Mouse (Mus musculus): ENCODE results near the gene Rragd.

Rragd gene

DNA sequence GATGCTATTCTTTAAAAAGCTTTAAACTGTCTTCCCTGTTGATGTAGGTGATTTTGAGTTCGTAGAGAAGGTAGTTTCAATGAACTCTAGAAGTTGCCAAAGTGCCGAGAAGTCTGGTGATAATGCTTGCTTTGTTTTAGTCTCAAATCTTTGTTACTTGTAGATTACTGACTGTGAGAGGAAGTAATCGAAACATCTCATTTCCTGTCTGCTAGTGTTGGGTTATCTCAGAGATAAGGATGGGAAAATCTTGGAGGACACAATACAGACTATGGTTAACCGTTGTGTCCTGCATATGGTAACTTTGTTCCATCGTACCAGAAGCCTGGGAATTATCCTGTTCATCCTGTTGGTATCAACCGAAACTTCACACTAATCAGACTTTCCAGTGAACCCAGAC lies 50.7 kb downstream of the Rragd start:
- no peak for DNase-seq (ENCODE audit: low read depth, low spot score)

DNA sequence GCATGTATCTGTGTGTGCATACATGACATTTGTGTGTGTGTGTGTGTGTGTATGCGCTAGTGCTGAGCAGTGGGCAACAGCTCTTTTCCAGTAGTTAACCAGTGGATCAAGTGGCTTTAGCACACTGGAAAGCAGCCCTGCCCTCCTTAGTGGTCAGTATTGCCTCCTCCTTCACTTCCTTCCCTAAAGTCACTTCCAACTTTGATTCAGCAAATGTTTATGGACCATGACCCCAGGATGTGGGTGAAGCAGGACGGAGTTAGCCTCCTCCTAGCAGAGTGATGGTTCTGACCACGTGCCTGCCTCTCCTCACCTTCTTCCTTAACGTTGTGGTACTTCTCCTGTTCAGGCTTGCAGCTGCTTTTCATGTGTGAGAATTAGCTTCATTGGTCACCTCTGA lies 57.0 kb downstream of the Rragd start:
- DNase-seq (ENCODE audit: low read depth, low spot score), result no peak

DNA sequence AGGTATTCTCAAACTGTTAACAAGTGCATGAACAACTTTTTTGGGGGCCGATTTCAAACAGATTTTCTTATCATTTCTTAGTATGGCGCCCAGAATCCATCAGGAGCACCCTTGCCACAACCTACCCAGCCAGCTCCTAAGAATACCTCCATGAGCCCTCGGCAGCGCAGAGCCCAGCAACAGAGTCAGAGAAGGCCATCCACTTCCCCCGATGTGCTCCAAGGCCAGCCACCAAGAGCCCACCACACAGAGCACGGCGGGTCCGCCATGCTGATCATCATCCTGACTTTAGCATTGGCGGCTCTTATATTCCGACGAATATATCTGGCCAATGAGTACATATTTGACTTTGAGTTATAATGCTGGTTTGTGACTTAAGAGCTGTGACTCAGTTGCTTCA lies 66.8 kb downstream of the Rragd start:
- DNase-seq (ENCODE audit: low read depth, low spot score), result no peak

DNA sequence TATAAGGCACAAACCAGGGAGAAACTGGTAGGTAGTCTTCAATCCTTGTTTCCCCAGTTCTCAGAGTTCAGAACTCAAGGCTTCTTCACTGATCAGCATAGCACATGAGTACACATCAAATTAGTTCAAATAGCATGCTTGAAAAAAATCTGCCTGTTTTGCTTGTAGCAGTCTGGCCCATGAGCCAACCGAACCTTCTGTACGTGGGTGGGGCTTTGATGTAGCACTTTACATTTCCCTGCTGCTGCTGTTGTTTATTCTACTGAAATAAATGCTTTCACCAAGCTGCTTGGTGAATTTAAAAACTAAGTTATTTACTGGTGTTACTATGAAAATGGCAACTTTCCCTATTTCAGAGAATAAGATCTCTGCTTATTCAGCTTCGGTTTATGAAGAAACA lies 69.2 kb downstream of the Rragd start:
- DNase-seq (ENCODE audit: low read depth, low spot score), result no peak

DNA sequence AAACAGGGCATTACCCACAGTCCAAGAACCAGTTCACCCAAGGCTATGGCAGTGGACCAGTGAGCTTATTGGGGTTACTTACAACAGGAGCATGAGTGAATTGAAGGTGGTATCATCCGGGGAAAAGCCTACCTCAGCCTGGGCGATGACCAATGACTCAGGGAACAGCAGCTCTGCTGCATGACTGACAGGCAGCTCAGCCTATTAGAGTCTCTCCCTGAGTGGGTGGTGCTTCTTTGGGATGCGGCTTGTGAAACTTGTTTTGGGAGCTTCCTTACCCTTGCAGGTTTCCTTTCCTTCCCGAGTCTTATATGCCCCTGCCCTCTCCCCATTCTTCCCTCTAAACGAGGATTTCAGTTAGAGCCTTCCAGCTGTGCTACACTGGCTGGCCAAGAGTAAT lies 69.8 kb downstream of the Rragd start:
- DNase-seq (ENCODE audit: low read depth, low spot score), result no peak

DNA sequence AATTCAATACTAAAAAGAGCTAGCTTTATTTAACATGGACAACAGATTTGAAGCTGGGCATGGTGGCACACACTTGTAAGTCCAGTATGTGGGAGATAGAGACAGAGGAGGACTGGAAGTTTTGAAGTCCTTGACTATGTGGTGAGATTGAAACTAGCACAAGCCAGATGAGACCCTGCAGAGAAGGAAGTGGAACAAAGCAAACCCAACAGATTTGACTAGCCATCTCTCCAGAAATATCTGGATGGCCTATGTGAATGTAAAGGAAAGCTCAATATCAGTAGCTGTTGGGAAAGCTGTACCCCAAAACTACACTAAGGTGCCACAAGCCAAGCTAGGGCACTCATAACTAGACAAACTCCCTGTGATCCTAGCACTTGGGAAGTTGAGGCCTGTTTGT lies 71.6 kb downstream of the Rragd start:
- no peak for DNase-seq (ENCODE audit: low read depth, low spot score)

DNA sequence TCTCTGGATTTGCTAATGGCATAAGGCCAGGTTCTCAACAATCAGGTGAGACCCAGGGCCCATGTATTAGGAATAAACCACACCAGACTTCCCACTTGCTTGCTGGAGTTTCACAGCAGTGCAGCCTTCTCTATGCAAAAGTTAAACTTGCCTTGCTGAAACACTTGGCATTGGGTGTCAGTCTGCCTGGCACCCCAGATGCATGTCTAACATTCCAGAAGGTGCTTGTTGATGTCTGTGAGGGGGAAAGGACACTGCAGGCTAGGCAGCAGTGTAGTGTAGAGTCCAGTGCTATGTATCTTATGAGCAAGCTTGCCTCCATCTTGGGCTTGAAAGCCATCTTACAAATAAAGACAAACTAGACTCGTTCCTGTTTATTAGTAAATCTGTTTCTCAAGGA lies 73.5 kb downstream of the Rragd start:
- no peak for DNase-seq (ENCODE audit: low read depth, low spot score)

DNA sequence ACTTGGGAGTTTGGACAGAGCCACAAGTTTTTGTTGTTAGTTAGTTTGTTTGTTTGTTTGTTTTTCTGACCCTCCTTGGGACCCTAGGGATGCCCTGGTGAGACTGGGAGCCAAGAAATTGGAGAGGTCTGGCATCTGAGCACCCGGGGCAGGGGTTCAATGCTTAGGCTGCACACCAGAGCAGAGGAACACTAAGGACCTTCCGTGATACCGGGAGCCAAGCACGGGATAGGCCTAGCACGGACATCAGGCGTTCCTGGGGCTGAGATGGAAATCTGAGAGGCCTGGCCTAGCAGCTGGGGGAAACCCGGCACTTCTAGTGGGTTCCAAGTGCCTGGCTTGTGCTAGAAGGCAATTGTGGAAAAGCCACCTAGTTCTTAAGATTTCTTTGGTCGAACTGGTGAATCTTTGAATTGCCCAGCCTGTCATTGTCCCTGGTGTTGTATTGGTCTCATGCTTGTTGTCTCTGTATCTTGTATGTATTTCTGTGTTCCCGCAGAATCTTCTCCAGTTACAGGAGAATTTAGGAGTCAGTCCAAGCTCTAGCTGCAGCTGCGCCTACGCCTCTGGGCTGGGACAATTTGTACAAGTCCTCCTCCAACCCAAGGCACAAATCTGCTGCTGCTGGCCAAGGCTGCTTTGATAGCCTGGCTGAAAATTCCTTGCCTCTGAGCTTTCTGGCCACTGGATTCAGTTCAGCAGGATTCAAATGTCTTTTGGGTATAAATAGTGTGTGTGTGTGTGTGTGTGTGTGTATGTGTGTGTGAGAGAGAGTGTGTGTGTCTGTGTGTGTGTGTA lies 75.3 kb downstream of the Rragd start:
- no peak for DNase-seq (ENCODE audit: low read depth, low spot score)

DNA sequence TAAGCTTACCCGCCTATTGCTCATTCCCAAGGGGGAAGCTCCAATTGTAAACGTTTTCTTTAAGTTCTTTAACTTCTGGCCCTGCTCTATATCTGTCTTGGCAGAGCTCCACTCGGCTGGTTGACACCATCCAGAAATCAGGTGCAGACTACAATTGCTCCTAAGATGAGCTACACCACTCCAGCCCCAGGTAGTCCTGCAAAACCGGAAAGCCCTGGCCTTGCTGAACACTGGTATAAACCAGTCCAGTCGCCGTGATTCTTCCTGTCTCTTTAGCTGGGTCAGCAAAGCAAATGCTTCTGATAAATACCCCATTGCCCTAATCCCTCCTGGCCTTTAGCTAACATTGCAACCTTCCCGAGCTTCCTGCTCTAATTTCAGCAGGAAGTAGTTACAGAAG lies 78.3 kb downstream of the Rragd start:
- DNase-seq (ENCODE audit: low read depth, low spot score), result no peak

DNA sequence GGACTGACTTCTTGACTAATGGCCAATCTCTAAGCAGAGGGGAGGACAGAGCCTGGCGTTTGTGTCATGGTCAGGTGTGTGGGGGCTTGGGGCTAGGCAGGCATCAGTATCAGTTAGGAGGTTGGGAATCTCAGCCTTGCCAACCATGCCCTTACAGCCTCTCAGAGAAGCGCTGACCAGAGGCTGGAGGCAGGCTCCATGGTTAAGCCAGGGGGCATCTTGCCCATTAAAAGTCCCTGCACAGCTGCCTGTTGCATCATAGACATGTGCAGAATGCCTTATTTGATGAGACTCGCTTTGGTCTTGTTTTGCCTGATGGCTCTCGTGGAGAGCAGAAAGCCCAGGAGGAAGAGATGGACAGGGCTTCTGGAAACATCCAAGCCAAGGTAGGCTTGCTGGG lies 80.1 kb downstream of the Rragd start, which contains the start of gene Gabrr2:
Gabrr2 (plus strand) TSS at position 19 of the 400 bp plus-strand sequence.
- no peak for DNase-seq (ENCODE audit: low read depth, low spot score)

DNA sequence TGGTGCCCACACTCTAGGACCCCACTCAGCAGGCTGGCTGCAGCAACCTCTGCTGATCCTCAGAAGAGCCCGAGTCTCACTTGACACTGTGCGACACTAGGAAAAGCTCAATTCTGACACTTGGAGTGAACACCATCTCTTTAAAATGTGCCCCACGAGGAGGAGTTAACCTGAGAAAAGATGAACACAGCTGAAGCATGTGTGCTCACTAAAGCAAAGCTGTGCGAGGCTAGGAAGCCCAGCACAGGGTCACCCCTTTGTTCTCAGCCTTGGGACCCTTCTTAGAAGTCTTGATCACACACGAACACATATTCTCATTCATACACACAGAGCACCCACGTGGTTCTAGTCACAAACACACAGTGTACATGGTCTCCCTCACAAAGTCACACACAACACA lies 82.1 kb downstream of the Rragd start:
- no peak for DNase-seq (ENCODE audit: low read depth, low spot score)

DNA sequence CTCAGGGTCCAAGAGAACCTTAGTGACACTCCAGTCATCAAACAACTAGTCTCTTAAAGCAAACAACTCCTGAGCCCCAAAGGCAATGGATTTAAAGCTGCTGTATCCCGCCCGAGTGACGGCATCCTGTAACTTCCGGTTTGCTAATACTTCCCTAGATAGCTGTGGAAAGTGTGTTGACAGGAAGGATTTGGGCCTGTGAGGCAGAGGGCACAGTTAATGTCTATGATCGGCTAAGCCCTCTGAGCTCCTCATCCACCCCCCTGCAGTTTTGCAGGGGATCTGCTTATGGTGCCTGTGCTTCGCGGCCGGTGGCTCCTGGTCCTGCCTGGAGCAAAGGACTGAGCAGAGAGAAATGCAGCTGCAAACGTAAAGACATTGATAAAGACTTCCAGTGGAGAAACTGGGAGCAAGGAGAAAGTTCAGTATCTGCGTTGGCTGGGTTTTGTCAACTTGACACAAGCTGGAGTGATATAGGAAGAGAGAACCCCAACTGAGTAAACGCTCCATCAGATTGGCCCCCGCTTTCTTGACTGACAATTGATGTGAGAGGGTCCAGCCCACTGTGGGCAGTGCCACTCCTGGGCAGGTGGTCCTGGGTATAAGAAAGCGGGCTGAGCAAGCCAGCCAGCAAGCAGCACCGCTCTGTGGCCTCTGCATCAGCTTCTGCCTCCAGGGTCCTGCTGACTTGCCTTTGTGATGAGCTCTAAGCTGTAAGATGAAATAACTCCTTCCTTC lies 83.6 kb downstream of the Rragd start:
- DNase-seq (ENCODE audit: low read depth, low spot score), result no peak

DNA sequence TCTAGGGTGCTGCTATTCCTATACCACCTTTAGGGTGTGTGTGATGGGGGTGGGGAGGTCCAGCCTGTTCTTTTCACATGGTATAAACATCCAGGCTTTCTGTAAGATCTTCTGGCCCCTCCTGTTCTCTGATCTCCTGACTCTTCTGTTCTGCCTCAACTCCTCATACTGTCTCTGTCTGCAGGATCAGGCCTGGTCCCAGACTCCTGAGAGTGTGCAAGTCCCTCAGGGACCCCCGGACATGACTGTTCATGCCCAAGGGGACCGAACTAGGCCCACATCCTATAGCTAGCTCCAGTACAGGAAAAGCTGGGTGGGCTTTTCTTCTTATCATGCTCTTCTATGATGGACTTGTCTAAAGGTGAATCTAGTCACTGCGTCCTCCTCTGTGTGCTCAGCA lies 84.5 kb downstream of the Rragd start:
- no peak for DNase-seq (ENCODE audit: low read depth, low spot score)

DNA sequence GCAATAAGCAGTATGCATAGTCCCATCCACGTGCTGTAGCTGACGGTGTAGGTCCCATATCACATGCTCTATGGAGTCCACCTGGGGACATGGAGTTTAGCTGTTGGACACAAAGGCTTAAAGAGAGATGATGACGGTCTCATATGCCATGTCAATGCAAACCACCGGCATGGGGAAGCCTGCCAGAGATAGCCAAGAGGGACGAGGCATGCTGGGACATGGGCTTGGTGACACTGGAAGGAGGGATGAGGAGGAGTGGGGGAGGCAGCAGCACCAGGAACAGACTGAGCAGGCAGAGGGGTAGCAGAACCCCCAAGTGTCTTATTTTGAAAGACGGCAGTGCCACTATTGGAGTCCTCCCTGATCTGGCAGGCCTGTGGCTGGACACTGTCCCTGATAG lies 85.0 kb downstream of the Rragd start:
- no peak for DNase-seq (ENCODE audit: low read depth, low spot score)

DNA sequence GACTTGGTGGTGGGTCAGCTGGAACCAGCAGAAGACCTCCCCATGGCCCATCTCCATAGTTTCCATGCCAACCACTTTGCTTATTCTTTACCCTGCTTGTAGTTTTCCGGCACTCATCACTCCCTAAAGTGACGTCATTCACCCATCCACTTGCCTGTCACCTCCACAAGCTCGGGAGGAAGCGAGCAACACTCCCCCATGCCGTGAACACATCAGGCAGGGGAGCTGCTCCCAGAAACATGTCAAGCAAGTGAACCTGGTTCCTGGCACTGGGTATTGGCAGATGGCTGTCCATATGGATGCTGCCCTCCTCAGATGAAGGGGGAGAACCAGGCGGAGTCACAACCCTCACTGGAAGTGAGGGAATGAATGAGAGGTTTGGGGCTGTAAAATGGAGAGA lies 86.1 kb downstream of the Rragd start:
- no peak for DNase-seq (ENCODE audit: low read depth, low spot score)

DNA sequence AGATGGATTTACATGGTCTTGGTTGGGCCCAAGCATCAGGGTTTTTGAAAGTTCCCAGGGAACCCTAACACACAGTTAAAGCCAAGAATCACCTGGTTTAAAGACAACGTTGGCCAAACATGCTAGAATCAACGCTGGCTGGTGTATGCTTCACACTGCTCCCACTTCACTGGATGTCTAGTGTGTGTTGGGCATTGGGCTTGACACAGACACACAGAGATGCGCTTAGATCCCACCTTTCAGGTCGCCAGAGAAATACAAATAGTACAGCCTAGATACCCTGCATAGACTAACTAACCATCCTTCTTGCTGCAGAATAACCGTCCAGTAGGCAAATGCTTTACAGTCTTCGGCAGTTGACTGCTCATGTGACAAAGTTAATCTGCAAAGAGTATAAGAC lies 87.5 kb downstream of the Rragd start:
- DNase-seq (ENCODE audit: low read depth, low spot score), result no peak

DNA sequence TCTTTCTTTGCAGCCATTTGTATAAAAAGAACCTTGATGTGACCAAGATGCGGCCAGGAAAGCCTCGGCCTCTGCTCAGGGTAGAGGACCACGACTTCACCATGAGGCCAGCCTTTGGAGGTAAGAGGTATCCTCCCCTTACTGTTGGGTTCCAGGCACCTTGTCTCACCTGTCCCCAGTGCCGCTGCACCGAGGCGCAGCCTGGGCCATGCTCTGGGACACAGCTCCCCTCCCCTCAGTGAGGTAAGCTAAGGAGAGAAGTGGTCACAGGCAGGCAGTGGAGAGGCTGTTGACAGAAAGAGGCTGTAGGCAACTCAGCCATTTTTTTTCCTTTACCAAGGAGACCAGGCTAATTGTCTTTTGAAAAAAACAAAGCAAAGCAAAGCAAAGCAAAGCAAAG lies 88.5 kb downstream of the Rragd start:
- DNase-seq (ENCODE audit: low read depth, low spot score), result no peak
